Mouse (Mus musculus): Measurements from ENCODE around the gene Tmem184a.

Gene Tmem184a

GRCm38 (mm10) chr5:139819538-139820181 is at the start of gene Tmem184a:
TSS of gene Tmem184a (minus strand) at chr5:139819917.
- DNase-seq (ENCODE audit: low read depth in 2 of 2, low spot score in 2 of 2), result no peak

GRCm38 (mm10) chr5:139862759-139863158 is 43.0 kb upstream of the Tmem184a start:
- DNase-seq (ENCODE audit: low read depth in 2 of 2, low spot score in 2 of 2), result no peak

GRCm38 (mm10) chr5:139860328-139861104 is 40.8 kb upstream of the Tmem184a start:
- DNase-seq (ENCODE audit: low read depth in 2 of 2, low spot score in 2 of 2), result no peak

GRCm38 (mm10) chr5:139849626-139850320 is 30.1 kb upstream of the Tmem184a start:
- DNase-seq (ENCODE audit: low read depth in 2 of 2, low spot score in 2 of 2), result no peak

- no peak for DNase-seq (ENCODE audit: low read depth in 2 of 2, low spot score in 2 of 2)
Observed at GRCm38 (mm10) chr5:139839142-139839541, 19.4 kb upstream of the Tmem184a start.

GRCm38 (mm10) chr5:139838476-139838892 is 18.8 kb upstream of the Tmem184a start:
- peak; percentile 68 to 69 for DNase-seq (ENCODE audit: low read depth in 2 of 2, low spot score in 2 of 2)

- no peak for DNase-seq (ENCODE audit: low read depth in 2 of 2, low spot score in 2 of 2)
Observed at GRCm38 (mm10) chr5:139835706-139836105, 16.0 kb upstream of the Tmem184a start.

- no peak for DNase-seq (ENCODE audit: low read depth in 2 of 2, low spot score in 2 of 2)
Observed at GRCm38 (mm10) chr5:139832125-139832524, 12.4 kb upstream of the Tmem184a start.

GRCm38 (mm10) chr5:139830734-139831133 is 11.0 kb upstream of the Tmem184a start:
- DNase-seq (ENCODE audit: low read depth in 2 of 2, low spot score in 2 of 2), result no peak

GRCm38 (mm10) chr5:139829384-139829783 is 9.7 kb upstream of the Tmem184a start:
- DNase-seq (ENCODE audit: low read depth in 2 of 2, low spot score in 2 of 2), result no peak

GRCm38 (mm10) chr5:139827593-139827992 is 7.9 kb upstream of the Tmem184a start:
- peak in 1 of 2 experiments; percentile 37 for DNase-seq (ENCODE audit: low read depth in 2 of 2, low spot score in 2 of 2)

GRCm38 (mm10) chr5:139826357-139827055 is 6.8 kb upstream of the Tmem184a start, which contains the start of the genes Gm26938 and Psmg3:
TSS of gene Gm26938 (minus strand) at chr5:139826407.
TSS of gene Psmg3 (minus strand) at chr5:139826885.
- peak; percentile 83 to 86 for DNase-seq (ENCODE audit: low read depth in 2 of 2, low spot score in 2 of 2)

GRCm38 (mm10) chr5:139825947-139826346 is 6.2 kb upstream of the Tmem184a start:
- no peak for DNase-seq (ENCODE audit: low read depth in 2 of 2, low spot score in 2 of 2)

- no peak for DNase-seq (ENCODE audit: low read depth in 2 of 2, low spot score in 2 of 2)
Observed at GRCm38 (mm10) chr5:139824531-139824930, 4.8 kb upstream of the Tmem184a start.

- no peak for DNase-seq (ENCODE audit: low read depth in 2 of 2, low spot score in 2 of 2)
Observed at GRCm38 (mm10) chr5:139821466-139822459, 2.0 kb upstream of the Tmem184a start.

GRCm38 (mm10) chr5:139818801-139819200 is 916 bp downstream of the Tmem184a start:
- no peak for DNase-seq (ENCODE audit: low read depth in 2 of 2, low spot score in 2 of 2)

- no peak for DNase-seq (ENCODE audit: low read depth in 2 of 2, low spot score in 2 of 2)
Observed at GRCm38 (mm10) chr5:139818056-139818455, 1.7 kb downstream of the Tmem184a start.

- DNase-seq (ENCODE audit: low read depth in 2 of 2, low spot score in 2 of 2), result no peak
Observed at GRCm38 (mm10) chr5:139817292-139817691, 2.4 kb downstream of the Tmem184a start.

GRCm38 (mm10) chr5:139816445-139816844 is 3.3 kb downstream of the Tmem184a start:
- DNase-seq (ENCODE audit: low read depth in 2 of 2, low spot score in 2 of 2), result no peak

- DNase-seq (ENCODE audit: low read depth in 2 of 2, low spot score in 2 of 2), result no peak
Observed at GRCm38 (mm10) chr5:139815964-139816363, 3.8 kb downstream of the Tmem184a start.
